Mouse (Mus musculus) NIH3T3 (cell line): ENCODE measurements around the gene Smco4.

Source experiments
- DNase-seq: peaks from one replicate; pipeline ENCODE4 v3.0.0-alpha.2; 2012; ENCODE audit warnings: low read depth

Smco4 gene

GRCm38 (mm10) chr9:15507431-15507875, 14.2 kb downstream of the Smco4 start:
- no peak for DNase-seq

DNA sequence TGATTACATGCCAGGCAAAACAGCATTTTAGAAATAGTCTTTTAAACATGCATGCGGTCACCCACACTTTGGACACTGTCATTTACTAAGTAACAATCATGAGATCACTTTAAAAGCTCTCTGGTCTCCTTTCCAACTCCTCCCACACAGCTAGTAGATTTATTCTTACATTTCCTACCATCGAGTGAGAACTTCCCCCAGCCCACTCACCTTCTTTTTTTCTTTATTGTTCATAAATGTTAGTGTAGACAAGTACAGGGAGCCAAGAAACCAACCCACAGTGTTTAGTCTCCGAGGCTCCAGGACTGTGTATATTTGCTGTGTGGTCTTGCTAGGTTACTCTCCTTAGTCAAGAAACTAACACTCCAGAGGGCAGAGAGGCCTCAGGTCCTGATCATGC, 16.1 kb downstream of the Smco4 start:
- no peak for DNase-seq

DNA sequence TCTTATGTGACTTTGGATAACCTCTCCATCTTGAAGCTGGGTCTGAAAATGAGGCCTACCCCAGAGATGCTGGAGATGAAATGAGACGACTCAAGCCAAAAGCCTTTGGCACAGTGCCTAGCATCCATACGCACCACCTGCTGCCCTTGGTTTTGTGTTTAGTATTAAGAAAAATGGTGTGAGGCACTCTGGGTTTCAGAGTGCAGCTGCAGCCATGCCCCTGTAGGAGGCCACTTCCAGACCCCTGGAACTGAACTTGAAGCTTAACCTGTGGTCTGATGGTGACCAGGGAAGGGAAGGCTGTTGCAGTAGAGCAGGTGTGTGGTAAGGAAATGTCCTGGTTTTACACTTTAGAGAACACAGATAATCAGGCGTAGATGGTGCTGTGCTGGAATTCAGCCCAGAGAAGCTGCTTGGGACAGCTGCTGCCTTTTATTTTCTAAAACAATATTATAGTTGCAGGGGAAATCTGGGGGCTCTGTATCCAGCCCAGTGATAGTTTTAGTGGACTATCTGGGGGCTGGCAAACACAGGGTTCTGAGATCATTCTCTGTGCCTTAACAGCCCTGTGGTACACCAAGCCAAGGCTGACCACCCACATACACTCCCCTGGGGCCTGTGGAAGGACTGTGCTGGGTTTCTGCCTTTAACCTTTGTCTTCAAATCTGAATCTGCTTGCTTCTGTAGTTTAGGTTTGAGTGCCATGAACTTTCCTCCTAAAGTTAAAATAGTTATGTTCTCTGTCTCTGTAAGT, 17.5 kb downstream of the Smco4 start:
- no peak for DNase-seq

GRCm38 (mm10) chr9:15512918-15513317, 19.7 kb downstream of the Smco4 start:
- no peak for DNase-seq

DNA sequence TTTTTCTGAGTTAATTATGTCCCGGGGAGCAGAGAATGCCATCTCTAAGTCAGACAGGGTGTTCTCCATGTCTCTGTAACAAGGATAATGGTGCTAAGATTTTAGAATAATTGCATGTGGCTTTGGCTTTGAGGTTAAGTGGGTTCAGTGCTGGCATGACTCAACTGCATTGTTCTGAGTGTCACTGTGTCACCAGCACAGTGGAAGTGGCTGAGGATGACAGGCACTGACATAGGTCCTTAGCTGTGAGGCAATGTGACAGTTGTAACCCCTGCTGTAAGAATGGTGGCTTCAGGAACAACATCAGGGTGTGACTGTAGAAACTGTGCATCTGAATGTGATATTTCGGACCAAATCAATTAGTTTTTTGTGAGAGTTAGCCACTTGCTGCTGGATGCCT, 22.8 kb downstream of the Smco4 start:
- DNase-seq, result no peak

DNA sequence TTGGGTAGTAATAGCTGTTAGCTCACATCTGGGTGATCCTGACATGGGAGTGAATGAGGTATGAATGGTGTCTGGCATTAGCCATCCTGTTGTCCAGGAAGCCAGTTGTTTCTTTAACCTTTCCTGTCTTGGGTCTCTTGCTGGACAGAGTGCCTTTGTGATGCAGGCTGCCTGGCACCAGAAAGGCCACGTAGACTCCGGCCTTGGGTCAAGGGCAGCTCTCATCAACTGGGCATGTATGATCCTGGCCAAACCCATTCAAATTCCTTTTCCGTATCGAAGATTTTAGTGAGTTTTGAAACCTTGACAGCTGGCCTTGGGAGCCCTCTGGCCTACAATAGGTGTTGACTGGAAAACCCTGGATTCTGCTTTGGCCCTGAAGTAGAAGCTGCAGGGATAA, 24.7 kb downstream of the Smco4 start:
- DNase-seq, result no peak

- no peak for DNase-seq
Measured at GRCm38 (mm10) chr9:15522348-15522747, 29.1 kb downstream of the Smco4 start.

DNA sequence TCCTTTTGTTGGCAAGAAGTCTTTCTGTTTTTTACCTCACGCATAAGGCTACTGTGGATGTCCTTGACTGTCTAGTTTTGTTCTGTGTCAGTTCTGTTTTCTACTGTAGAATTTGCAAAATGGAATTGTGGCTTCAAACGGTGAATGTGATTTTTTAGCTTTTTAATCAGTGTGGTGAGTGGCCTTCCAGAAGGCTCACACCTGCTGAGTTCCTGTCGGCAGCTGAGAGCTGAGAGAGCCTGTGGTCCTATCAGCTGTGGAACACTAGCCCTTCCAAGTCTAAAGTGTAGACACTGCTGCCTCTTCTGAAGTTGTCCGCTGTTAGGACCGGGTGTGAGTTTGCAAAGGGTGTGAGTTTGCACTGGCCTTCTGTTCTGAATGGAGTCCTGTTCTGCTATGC, 29.7 kb downstream of the Smco4 start:
- no peak for DNase-seq

DNA sequence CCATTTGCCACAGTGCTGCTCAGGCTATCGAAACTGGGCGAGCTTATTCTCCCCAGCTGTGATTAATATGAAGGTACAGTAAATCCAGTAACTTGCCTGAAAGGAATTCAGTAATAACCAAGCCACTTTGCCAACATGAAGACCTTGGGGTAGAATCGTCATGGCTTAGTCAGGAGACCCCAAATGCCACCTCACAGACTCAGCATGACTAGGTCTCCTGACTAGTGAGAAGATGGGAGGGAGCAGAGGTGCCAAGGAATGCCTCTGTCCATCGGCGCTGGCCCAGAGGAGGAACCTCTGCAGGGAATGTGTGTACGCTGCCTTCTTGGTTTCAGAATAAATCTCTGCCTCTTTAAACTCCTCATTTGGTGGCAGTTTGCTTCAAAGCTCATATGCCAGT, 30.4 kb downstream of the Smco4 start:
- peak; percentile 8 for DNase-seq

DNA sequence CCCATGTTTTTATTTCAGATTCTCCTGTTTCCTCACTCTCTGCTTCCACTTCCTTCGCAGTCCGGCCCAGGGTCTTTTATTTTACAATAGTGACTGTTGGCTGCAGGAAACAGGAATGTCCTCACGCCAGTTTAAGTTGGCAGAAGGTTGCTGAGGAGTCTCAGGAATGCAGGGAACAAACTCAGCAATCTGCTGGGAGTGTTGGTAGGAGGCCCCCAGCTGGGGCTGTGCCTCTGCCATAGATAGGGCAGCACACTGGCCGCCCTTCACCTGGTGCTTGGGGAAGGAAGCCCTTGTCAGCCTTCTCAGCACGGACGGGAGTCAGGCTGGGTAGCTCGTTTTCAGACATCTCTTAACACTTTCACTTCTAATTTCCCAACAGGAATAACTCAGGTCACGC, 32.0 kb downstream of the Smco4 start:
- no peak for DNase-seq

GRCm38 (mm10) chr9:15526539-15526938, 33.3 kb downstream of the Smco4 start:
- DNase-seq, result no peak

DNA sequence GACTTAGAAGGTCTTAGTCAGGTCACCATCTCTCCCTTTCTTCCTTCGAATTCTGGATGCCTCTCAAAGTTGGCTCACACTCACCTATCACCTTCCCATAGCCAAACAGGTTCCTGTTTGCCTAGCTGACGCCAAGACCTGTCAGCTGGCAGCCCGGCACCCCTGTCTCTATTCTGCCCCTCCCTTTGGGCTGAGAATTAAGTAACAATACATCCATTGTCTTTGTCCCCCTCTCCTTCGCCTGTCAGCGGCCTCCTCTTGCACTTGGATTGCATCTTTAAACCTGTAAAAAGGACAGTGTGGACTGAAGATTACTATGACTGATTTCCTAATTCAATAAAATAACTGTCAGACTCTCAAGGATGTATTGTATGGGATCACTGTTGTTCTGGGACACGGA, 34.6 kb downstream of the Smco4 start:
- no peak for DNase-seq

DNA sequence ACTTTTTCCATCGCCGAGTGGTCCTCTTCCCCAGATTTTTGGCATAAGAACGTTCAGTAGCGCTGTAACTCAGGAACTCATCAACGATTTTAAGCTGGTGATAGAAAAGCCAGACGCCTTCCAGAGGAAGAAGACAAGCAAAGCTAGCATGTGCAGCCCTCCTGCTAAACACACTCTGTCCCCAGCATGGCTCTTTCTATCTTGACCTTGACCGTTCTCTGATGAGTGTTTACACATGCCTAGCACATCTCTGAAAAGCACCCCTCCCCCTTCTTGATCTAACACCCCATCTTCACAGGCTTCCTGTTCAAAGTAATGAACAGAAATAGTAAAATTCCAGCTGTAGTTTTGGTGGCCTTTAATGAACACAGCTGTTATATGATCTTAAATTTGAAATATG, 35.1 kb downstream of the Smco4 start:
- DNase-seq, result no peak

DNA sequence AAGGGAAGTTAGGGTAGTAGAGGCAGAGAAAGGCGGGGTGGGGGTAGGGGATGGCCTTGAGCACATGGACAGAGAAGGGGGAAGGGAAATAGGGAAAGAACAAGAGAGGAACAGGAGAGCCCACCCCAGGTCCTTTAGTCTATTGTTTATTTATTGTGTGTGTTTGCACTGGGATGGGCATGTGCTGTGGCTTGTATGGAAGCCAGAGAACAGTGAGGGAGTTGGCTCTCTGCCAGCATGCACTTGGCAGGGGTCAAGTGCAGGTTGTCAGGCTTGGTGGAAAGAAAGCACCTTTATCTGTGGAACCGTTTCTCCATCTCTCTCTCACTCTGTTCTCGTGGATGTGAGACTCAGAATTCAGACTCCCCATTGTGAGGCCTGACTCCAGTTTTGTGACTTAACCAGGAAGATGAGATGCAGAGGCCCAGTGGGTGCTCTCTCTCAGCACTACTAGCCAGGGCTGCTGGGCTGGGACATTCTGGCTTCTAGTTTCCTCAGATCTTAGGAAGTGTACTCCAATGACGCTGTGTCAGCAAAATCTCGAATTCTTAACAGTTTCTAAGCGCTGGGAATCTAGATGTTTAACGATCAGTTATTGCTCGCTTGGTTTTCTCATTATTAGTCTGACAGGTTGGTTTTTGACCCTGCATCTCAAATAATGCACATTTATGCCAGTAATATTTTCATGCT, 36.2 kb downstream of the Smco4 start:
- DNase-seq, result peak; percentile 34

GRCm38 (mm10) chr9:15529965-15530320, 36.7 kb downstream of the Smco4 start:
- no peak for DNase-seq

- no peak for DNase-seq
Measured at GRCm38 (mm10) chr9:15531204-15531603, 38.0 kb downstream of the Smco4 start.

- no peak for DNase-seq
Measured at GRCm38 (mm10) chr9:15533336-15534070, 40.3 kb downstream of the Smco4 start.

- DNase-seq, result peak; percentile 48
Measured at GRCm38 (mm10) chr9:15534110-15534509, 40.9 kb downstream of the Smco4 start.

DNA sequence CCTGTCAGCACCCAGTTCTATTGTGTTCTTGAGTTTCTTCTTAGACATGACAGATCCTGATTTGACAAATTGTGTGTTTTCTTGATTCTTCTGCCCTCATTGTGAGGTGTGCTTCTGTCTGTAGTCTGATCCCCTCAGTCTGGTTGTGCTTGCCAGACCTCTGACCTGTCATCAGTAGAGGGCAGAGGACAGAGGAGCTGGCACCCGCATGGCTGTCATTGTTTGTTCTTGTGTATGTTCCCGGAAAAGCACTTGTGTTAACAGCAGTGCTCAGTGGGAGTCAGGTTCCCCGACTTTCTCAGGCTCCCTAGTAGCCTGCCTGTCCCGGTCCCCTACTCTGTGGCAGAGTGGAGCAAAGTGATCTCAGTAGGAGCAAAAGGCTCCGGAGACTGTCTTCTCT, 42.2 kb downstream of the Smco4 start:
- no peak for DNase-seq

- DNase-seq, result no peak
Measured at GRCm38 (mm10) chr9:15536861-15537426, 43.7 kb downstream of the Smco4 start.

GRCm38 (mm10) chr9:15537455-15538048, 44.3 kb downstream of the Smco4 start:
- DNase-seq, result no peak

- no peak for DNase-seq
Measured at GRCm38 (mm10) chr9:15538979-15539533, 45.8 kb downstream of the Smco4 start.
